Mouse (Mus musculus): ENCODE results near the gene Lmf1.

DNA sequence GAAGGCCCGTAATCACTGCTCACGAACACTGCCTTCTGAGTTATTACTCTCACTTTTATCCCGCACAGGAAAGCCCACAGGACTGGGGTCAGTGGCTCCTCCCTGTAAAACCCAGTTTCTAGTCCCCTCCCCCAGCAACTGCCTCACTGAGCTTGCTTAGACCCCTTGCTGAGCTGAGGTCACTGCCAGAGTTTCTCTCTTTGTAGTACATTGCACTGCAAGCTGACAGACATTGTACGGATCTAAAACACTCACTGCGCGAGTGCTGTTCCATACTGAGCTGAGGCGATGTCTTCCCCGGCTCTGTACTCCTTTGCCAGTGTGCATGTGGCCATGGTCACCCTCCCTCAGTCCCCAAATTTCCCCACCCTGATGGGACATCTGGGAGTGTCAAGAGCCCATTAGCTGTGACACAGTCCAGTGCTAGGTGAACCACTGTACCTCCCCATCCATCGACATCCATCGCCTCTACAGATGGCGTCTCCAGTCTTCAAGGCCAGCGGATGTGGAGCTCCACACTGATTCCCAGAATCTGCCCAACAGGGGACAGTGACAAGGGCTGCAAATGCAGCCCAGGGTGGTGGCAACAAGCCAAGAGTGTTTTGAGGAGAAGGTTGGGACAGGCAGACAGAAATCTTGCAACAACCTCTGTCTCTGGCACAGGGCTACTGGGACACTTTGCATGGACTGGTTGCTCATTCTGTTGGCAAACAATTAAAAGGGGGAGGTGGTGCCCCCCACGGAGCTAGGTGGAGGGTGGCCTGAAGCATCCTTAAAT is 64.8 kb downstream of the Lmf1 start:
- TF ChIP-seq CTCF (IDR thresholded peaks at IDR 0.05), result no peak
- no peak for TF ChIP-seq POLR2A (IDR thresholded peaks at IDR 0.05; ENCODE audit: insufficient read depth, low read depth, low read length)
- no peak for TF ChIP-seq EP300 (IDR thresholded peaks at IDR 0.05; ENCODE audit: insufficient read depth, low read depth, low read length)

Data from heart, adult 2 months (tissue).